ENCODE assay signal across 9 mouse cellular contexts in the genomic region with DNA sequence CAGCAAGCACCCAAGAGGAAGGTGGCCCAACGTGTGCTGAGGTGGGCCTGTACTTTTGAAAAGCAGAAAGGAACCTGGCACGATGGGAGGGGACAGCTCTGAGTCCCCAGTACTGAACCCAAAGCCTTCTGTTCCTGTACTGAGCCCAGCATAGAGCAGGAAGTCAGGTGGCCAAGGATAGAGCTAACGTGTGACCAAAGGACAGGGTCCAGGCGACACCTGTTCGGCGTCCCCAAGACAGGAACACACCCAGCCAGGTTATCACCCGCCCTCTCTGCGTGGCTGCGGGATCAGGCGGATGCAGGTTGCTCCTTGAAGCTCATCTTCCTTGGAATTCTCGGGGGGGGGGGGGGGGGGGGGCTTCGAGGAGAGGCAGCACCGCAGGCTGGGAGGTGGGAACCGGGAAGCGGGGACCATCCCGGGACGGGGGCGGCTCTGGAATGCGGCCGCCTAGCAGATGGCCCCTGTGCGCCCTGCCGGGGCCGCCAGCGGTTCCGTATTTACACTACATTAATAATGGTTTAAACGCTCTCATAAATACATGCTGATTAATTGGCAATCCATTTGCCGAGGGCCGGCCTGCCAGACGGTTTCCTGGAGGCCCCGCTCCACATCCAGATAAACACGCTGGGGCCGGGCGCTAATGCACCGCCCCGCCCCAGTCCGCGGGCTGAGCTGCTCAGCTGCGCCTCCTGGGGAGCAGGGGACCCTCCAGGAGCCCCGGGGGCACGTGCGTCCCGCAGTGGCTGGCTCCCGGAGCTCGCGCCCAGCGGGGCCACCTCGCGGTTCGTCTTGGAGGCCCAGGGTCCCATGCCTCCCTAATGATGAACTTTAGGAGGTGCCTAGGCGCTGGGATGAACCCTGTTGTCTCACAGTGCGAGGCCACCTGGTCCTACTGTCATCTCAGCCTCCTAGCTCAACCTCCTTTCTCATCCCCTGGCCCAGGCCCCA.
DNase-seq lines count a peak whose midpoint lies in the region; ATAC-seq and TF ChIP-seq lines count a peak whose summit lies in the region.
"Had no signal": no experiment of that assay in that cellular context is flagged by ENCODE, and none has a peak within 500 bp of the region (broad histone marks: within the 10 kb centered on the region; RNA-seq: fewer than 3 reads in every experiment).

No protein-coding gene starts in this region.

- peak; percentile 26 for TF ChIP-seq CTCF in lung, embryonic 14.5 days (IDR thresholded peaks at IDR 0.05; ENCODE audit: low read depth)

- peak; percentile 78 for DNase-seq in lung, embryonic 14.5 days
- DNase-seq in lung, adult 18-20 months = no peak
- peak; percentile 63 for DNase-seq in lung, postnatal 10 days
- peak; percentile 52 for DNase-seq in testis, postnatal 10 days (ENCODE audit: low spot score)
- DNase-seq in left cerebral cortex, postnatal 25 days (ENCODE audit: low spot score in 2 of 2) = no peak
- DNase-seq in right cerebral cortex, postnatal 25 days = no peak

- H3K4me1 ChIP-seq in lung, embryonic 14.5 days (ENCODE audit: insufficient read depth) = peaks cover 16% of the 10 kb centered on the region
- peaks cover 42% of the 10 kb centered on the region for H3K4me1 ChIP-seq in embryonic facial prominence, embryonic 13.5 days
- H3K4me1 ChIP-seq in hindbrain, embryonic 13.5 days (replicated peaks) = peaks cover 25% of the 10 kb centered on the region

- H3K9ac ChIP-seq in lung, embryonic 14.5 days = peak overlapping the region; percentile 23; the same call in 1 of the 2 replicates
- H3K9ac ChIP-seq in embryonic facial prominence, embryonic 13.5 days = peak overlapping the region; percentile 57
- peak overlapping the region; percentile 43 for H3K9ac ChIP-seq in hindbrain, embryonic 13.5 days

- intact Hi-C loops in left cerebral cortex, postnatal 25 days (cut with DNase I) = no loop called here

- WGBS in lung, embryonic 14.5 days = under 1% methylated on average over 47 of the region's 51 CpGs
- WGBS in embryonic facial prominence, embryonic 13.5 days = 3% methylated on average over 50 of the region's 51 CpGs
- 2% methylated on average over 50 of the region's 51 CpGs for WGBS in hindbrain, embryonic 13.5 days

- ATAC-seq in lung, embryonic 14.5 days (ENCODE audit: insufficient read depth) = peak; percentile 67
- ATAC-seq in embryonic facial prominence, embryonic 13.5 days (ENCODE audit: insufficient number of reproducible peaks, insufficient read depth, low FRiP score, low TSS enrichment, low read depth) = no peak
- 0 out of 2 replicates have a peak, but pooled peaks have one; percentile 36 for ATAC-seq in hindbrain, embryonic 13.5 days (ENCODE audit: low FRiP score)

- H3K4me2 ChIP-seq in lung, embryonic 14.5 days = peak overlapping the region; percentile 62
- peak overlapping the region; percentile 62 for H3K4me2 ChIP-seq in embryonic facial prominence, embryonic 13.5 days
- H3K4me2 ChIP-seq in hindbrain, embryonic 13.5 days = peak overlapping the region; percentile 55

- no peak overlapping the region for H3K27ac ChIP-seq in lung, embryonic 14.5 days (ENCODE audit: low read depth)
- H3K27ac ChIP-seq in embryonic facial prominence, embryonic 13.5 days = 0 out of 2 replicates have a peak overlapping the region, but pooled peaks have one; percentile 7
- H3K27ac ChIP-seq in hindbrain, embryonic 13.5 days = no peak overlapping the region
- H3K27ac ChIP-seq: macrophage had no signal

- H3K9me3 ChIP-seq in lung, embryonic 14.5 days (ENCODE audit: low read depth, low read length) = no peaks in the 10 kb centered on the region
- H3K9me3 ChIP-seq in embryonic facial prominence, embryonic 13.5 days = no peaks in the 10 kb centered on the region
- H3K9me3 ChIP-seq in hindbrain, embryonic 13.5 days = no peaks in the 10 kb centered on the region

- H3K36me3 ChIP-seq in lung, embryonic 14.5 days (ENCODE audit: insufficient read depth) = no peaks in the 10 kb centered on the region
- H3K36me3 ChIP-seq in embryonic facial prominence, embryonic 13.5 days = no peaks in the 10 kb centered on the region
- H3K36me3 ChIP-seq in hindbrain, embryonic 13.5 days = no peaks in the 10 kb centered on the region

- H3K27me3 ChIP-seq in lung, embryonic 14.5 days (ENCODE audit: insufficient read depth, low read length) = peaks cover 54% of the 10 kb centered on the region
- H3K27me3 ChIP-seq in embryonic facial prominence, embryonic 13.5 days = peaks cover 94% of the 10 kb centered on the region
- H3K27me3 ChIP-seq in hindbrain, embryonic 13.5 days = peaks cover 81% of the 10 kb centered on the region

- peak overlapping the region; percentile 30 for H3K4me3 ChIP-seq in lung, embryonic 14.5 days (ENCODE audit: low read depth, low read length)
- peak overlapping the region; percentile 32 for H3K4me3 ChIP-seq in embryonic facial prominence, embryonic 13.5 days
- H3K4me3 ChIP-seq in hindbrain, embryonic 13.5 days = peak overlapping the region; percentile 31

Comparison
In these comparisons a context has a peak if more than half of its experiments do, and no peak if none do; other contexts are left out.
1. DNase-seq: peak in lung, embryonic 14.5 days (single experiment), lung, postnatal 10 days (single experiment) and testis, postnatal 10 days (single experiment); none in lung, adult 18-20 months (0 of 2), left cerebral cortex, postnatal 25 days (0 of 2) and right cerebral cortex, postnatal 25 days (single experiment).
2. Peak in every context shown above with its lines, with median percentiles within 50 percentile points of each other: H3K4me2 ChIP-seq, H3K4me3 ChIP-seq and H3K9ac ChIP-seq.